Mouse (Mus musculus): ENCODE measurements around the gene Tlnrd1.

Gene Tlnrd1

DNA sequence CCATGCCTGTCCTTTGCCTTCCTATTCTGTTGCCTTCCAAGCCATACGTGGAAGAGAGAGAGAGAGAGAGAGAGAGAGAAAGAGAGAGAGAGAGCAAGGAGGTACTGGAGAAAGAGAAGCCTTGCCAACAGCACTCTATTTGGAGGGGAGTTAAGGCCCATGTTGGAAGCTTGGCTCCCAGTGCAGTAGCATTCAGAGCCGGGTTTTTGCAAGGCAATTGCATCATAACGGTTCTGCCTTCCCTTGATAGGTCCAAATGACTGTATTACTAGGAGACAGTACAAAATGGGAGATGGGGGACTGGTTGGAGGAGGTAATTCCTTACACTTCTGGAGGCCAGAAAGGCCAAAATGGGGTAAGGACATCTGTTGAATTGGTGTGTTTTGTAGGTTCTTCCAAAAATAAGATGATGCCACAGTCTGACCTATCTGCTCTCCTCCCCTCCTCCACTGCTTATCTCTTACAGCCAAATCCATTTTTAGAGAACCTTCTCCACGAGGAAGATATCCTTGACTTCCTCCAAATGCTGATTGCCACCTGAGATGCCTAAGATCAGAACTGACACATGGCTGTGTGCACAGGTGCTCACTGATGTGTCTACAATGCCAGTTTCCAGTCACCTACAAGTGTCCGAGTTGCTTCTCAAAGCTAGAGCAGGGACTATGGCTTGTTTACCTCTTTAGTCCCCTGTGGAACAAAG lies 45.4 kb downstream of the Tlnrd1 start:
- H3K36me3 ChIP-seq (ENCODE audit: control insufficient read depth, insufficient read depth, low read length, poor library complexity, severe bottlenecking): no peaks in the 10 kb centered on the region
- no peaks in the 10 kb centered on the region; the same call in 1 of the 2 replicates for H3K27me3 ChIP-seq (ENCODE audit: control insufficient read depth, insufficient read depth, low read length, poor library complexity, severe bottlenecking)
- no peak for DNase-seq (ENCODE audit: low read depth, low spot score)
